Mouse (Mus musculus) heart, adult 18-20 months (tissue): ENCODE results near the gene Gprc6a. TPM values are rescaled to one million over a fixed set of nuclear protein-coding genes. Genes with fewer than 3 reads are reported as not detected.
A peak's percentile ranks its signal among the peaks of the same experiment; 100 is the strongest.

Experiments
- DNase-seq, 2 experiments: peaks; one replicate each; pipeline ENCODE4 v3.0.0; 2021 to 2022; ENCODE audit warnings: mixed read lengths in 1 of 2
- total RNA-seq, 2 experiments: library from RNA; stranded (reverse); gene quantifications; 2 replicates each; pipeline ENCODE4 v1.2.3; 2021

Gene Gprc6a
- total RNA-seq, 2 experiments from 2014 or later: not detected

DNA sequence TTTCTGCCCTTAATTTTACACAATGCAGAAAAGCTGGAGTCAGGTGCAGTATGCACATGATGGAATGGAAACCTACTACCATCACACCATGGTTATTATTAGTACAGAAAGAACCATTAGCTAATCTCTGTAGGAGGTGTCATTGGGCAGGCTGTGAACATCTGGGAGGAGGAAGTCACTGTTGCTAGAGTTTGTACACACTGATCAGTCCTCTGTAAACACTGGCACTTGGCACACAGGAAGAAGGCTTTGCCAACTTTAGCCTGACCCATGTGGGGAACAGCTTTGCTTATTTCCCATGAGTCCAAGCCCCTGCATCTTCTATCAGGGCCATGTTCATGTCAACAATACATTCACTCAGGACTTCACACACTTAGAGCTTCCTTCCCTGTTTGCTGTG lies 46.3 kb downstream of the Gprc6a start:
- peak in 1 of 2 experiments; percentile 7 for DNase-seq

DNA sequence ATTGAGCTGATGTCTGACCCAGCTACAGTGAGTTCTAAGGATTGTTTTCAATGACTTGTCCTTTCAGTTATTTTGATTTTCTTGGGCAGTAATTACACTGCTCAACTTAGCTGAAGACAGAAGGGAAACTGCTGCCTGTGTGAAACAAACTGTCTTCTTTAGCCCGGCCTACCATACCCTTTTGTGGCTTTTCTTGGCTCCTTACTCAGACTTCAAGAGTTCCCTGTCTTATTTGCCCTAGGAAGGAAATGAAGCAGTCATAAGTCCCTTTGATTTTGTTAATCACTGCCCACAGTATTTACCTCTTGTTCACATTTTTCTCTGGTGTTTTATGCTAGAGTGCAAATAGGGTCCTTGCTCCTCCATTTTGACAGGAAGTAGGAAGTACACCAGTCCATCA lies 46.9 kb downstream of the Gprc6a start:
- DNase-seq: no peak

DNA sequence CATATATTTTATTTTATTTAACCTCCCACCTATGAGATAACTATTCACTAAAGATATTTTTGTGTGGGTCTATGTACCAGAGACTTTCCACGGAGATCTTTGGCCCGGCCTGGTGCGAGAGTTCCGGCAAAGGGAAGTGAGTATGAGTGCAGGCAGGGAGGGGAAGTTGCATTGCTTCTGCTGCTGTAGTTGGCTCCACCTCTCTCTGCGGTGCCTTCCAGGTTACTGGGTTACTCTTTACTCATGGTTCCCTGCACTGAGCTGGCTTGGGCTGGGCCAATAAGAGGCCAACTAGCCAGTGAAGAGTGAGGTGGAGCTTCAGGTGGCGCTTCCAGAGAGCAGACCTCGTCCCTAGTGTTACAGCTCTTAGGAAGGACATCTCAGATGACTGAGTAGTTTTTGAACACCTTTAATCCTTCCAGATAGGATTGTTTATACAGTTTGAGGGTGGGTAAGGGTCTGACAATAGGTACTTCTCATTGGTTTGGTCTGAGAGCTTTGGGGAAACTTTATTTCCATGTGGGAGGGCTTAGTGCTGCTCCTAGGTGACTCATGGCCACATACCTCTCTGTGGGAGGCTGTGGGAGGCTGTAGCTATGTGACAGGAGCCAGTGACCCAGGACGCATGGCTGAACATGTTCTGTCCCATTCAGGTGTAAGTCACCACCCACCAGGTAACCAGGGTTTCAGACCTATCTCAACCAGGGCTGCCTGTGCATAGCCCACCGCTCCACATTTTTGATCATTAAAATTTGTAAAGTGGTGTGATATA lies 59.9 kb downstream of the Gprc6a start:
- DNase-seq: no peak

Other genes with a start within 250 kb of the Gprc6a start
- gene Gm49339, start 150.8 kb downstream of the Gprc6a start, total RNA-seq: 1 to 10 TPM; 1.2 to 1.3 TPM
- 1 to 10 TPM; 1.3 to 1.5 TPM for gene Lilr4b, start 150.8 kb downstream of the Gprc6a start, total RNA-seq
- gene Lilrb4a, start 140.5 kb downstream of the Gprc6a start, total RNA-seq: 1 to 10 TPM in 1 of 2 experiments, under 1 TPM in 1; 0.77 to 1.5 TPM
- gene Fam162b, start 40.9 kb downstream of the Gprc6a start, total RNA-seq: not detected
- not detected for gene Rfx6, start 46.3 kb upstream of the Gprc6a start, total RNA-seq